Mouse (Mus musculus): ENCODE data around the gene Ppp4r3a. TPM values are rescaled to one million over a fixed set of nuclear protein-coding genes. Genes with fewer than 3 reads are reported as not detected.

Ppp4r3a gene
- polyA plus RNA-seq, 2 experiments: 18.3 to 18.8 TPM

DNA sequence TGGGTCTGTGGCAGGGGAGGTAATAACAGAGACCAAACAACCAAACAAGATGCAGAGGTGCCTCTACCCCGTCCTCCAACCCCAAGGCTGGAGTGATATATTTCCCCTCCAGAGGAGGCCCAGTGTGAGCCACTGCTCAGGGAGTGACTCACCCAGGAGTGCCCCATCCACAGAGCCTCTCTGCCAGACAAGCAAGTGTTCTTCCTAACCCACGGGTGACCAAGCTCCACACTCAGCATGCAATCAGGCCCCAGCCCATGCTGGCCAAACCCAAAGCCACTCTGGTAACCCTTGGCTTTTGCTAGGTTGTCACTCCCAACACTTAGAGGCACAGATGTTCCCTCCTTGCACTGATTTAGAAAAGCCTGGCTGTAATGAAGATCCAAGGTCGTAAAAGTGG, 90.4 kb downstream of the Ppp4r3a start:
- no peak for DNase-seq (ENCODE audit: low read depth in 3 of 3, low spot score in 3 of 3)
- no peak overlapping the region for H3K9ac ChIP-seq (replicated peaks)
- no peak overlapping the region for H3K27ac ChIP-seq
- ATAC-seq (ENCODE audit: insufficient read depth): no peak
- WGBS (ENCODE audit: insufficient replicate concordance): 68% methylated on average over 3 of the region's 3 CpGs
- no peak overlapping the region for H3K4me3 ChIP-seq (ENCODE audit: insufficient read depth in 1 of 2, low read depth in 2 of 2, low read length in 2 of 2)
- no peaks in the 10 kb centered on the region for H3K9me3 ChIP-seq (ENCODE audit: control insufficient read depth, low read length)
- no peaks in the 10 kb centered on the region for H3K36me3 ChIP-seq (replicated peaks; ENCODE audit: control insufficient read depth, insufficient read depth, low read depth)
- H3K4me2 ChIP-seq (ENCODE audit: low read depth): no peak overlapping the region
- no peak for TF ChIP-seq EP300 (IDR thresholded peaks at IDR 0.05; ENCODE audit: low read depth)
- TF ChIP-seq CTCF (IDR thresholded peaks at IDR 0.05; ENCODE audit: low read depth): no peak
- H3K4me1 ChIP-seq (replicated peaks; ENCODE audit: control insufficient read depth in 2 of 2, insufficient read depth in 2 of 2, low read length in 1 of 2): peaks cover 18 to 22% of the 10 kb centered on the region in 2 experiments
- H3K27me3 ChIP-seq (ENCODE audit: control insufficient read depth, insufficient read depth, low read length): no peaks in the 10 kb centered on the region

DNA sequence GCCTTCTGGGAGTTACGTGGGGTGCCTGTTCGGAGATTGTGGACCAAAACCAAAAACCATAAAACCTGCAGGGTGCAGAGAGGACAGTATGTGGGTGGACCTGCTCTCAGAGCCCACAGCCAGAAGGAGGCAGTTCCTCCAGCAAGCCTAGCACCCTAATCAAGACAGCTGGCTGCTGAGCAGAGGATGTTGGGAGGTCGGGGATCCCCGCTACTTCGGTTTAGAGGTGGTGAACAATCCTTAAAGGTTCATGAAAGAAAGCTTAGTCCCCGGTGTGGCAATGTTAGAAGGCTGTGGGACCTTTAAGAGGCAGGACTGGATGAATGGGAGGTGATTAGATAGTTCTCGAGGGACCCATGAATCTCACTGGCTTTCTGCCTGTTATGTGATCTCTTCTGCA, 91.0 kb downstream of the Ppp4r3a start:
- H3K9me3 ChIP-seq (ENCODE audit: control insufficient read depth, low read length): no peaks in the 10 kb centered on the region
- 73% methylated on average over 7 of the region's 7 CpGs for WGBS (ENCODE audit: insufficient replicate concordance)
- H3K27me3 ChIP-seq (ENCODE audit: control insufficient read depth, insufficient read depth, low read length): no peaks in the 10 kb centered on the region
- no peak for TF ChIP-seq EP300 (IDR thresholded peaks at IDR 0.05; ENCODE audit: low read depth)
- TF ChIP-seq CTCF (IDR thresholded peaks at IDR 0.05; ENCODE audit: low read depth): no peak
- ATAC-seq (ENCODE audit: insufficient read depth) (no peak), DNase-seq (ENCODE audit: low read depth in 3 of 3, low spot score in 3 of 3) (no peak)
- no peak overlapping the region for H3K4me2 ChIP-seq (ENCODE audit: low read depth)
- peaks cover 12 to 16% of the 10 kb centered on the region in 2 experiments for H3K4me1 ChIP-seq (replicated peaks; ENCODE audit: control insufficient read depth in 2 of 2, insufficient read depth in 2 of 2, low read length in 1 of 2)
- H3K27ac ChIP-seq: no peak overlapping the region
- H3K4me3 ChIP-seq (ENCODE audit: insufficient read depth in 1 of 2, low read depth in 2 of 2, low read length in 2 of 2): no peak overlapping the region
- H3K36me3 ChIP-seq (replicated peaks; ENCODE audit: control insufficient read depth, insufficient read depth, low read depth): no peaks in the 10 kb centered on the region
- H3K9ac ChIP-seq (replicated peaks): no peak overlapping the region

DNA sequence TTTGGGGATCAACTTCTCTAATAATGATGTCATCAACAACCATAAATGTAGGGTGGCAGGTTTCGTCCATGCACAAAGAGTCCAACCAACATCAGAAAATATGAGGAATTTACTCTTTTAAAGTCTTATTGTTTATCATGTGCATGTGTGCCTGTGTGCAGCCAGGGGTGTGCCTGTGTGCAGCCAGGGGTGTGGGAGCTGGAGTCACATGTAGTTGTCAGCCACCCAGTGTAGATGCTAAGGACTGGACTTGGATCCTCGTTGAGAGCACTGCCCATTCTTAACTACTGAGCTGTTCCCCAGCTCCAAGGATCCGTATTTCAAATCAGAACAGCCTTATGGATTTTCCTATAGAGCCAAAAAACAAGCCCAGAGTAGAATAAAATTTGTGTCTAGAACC, 92.4 kb downstream of the Ppp4r3a start:
- H3K9ac ChIP-seq (replicated peaks): no peak overlapping the region
- no peak for DNase-seq (ENCODE audit: low read depth in 3 of 3, low spot score in 3 of 3)
- no peak for ATAC-seq (ENCODE audit: insufficient read depth)
- no peak overlapping the region for H3K4me3 ChIP-seq (ENCODE audit: insufficient read depth in 1 of 2, low read depth in 2 of 2, low read length in 2 of 2)
- TF ChIP-seq CTCF (IDR thresholded peaks at IDR 0.05; ENCODE audit: low read depth) (no peak), EP300 (IDR thresholded peaks at IDR 0.05; ENCODE audit: low read depth) (no peak)
- no peaks in the 10 kb centered on the region for H3K27me3 ChIP-seq (ENCODE audit: control insufficient read depth, insufficient read depth, low read length)
- no peak overlapping the region for H3K4me2 ChIP-seq (ENCODE audit: low read depth)
- H3K9me3 ChIP-seq (ENCODE audit: control insufficient read depth, low read length): no peaks in the 10 kb centered on the region
- no peak overlapping the region for H3K27ac ChIP-seq
- peaks cover 1 to 3% of the 10 kb centered on the region in 2 experiments; a peak in 3 of 4 replicates for H3K4me1 ChIP-seq (replicated peaks; ENCODE audit: control insufficient read depth in 2 of 2, insufficient read depth in 2 of 2, low read length in 1 of 2)
- H3K36me3 ChIP-seq (replicated peaks; ENCODE audit: control insufficient read depth, insufficient read depth, low read depth): no peaks in the 10 kb centered on the region
- 63% methylated on average over 3 of the region's 3 CpGs for WGBS (ENCODE audit: insufficient replicate concordance)

DNA sequence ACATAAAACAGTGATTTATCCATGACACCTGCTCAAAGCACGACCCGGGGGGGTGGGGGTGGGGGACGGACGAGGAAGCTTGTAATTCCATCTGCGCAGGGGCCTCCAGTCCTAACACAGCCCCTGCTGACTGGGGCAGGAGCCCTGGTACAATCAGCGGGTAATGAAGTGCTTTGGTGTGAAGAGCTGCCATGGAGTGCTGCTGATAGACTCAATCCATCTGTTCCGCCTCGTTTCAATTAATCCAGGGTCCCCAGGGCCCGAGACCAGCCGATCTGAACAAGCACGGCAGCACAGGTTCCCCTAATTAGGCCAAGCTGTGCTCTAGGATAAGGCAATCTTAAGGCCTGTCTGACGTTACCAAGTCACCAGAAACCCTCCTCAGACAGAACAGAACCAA, 93.2 kb downstream of the Ppp4r3a start:
- Histone ChIP-seq H3K27ac (no peak overlapping the region), H3K4me2 (ENCODE audit: low read depth) (no peak overlapping the region), H3K9ac (replicated peaks) (no peak overlapping the region), H3K4me1 (replicated peaks; ENCODE audit: control insufficient read depth in 2 of 2, insufficient read depth in 2 of 2, low read length in 1 of 2) (no peaks in the 10 kb centered on the region; a peak in 1 of 4 replicates), H3K27me3 (ENCODE audit: control insufficient read depth, insufficient read depth, low read length) (no peaks in the 10 kb centered on the region), H3K36me3 (replicated peaks; ENCODE audit: control insufficient read depth, insufficient read depth, low read depth) (no peaks in the 10 kb centered on the region), H3K9me3 (ENCODE audit: control insufficient read depth, low read length) (no peaks in the 10 kb centered on the region), H3K4me3 (ENCODE audit: insufficient read depth in 1 of 2, low read depth in 2 of 2, low read length in 2 of 2) (no peak overlapping the region)
- no peak for ATAC-seq (ENCODE audit: insufficient read depth)
- no peak for DNase-seq (ENCODE audit: low read depth in 3 of 3, low spot score in 3 of 3)
- WGBS (ENCODE audit: insufficient replicate concordance): 76% methylated on average over 12 of the region's 12 CpGs
- TF ChIP-seq CTCF (IDR thresholded peaks at IDR 0.05; ENCODE audit: low read depth) (no peak), EP300 (IDR thresholded peaks at IDR 0.05; ENCODE audit: low read depth) (no peak)

DNA sequence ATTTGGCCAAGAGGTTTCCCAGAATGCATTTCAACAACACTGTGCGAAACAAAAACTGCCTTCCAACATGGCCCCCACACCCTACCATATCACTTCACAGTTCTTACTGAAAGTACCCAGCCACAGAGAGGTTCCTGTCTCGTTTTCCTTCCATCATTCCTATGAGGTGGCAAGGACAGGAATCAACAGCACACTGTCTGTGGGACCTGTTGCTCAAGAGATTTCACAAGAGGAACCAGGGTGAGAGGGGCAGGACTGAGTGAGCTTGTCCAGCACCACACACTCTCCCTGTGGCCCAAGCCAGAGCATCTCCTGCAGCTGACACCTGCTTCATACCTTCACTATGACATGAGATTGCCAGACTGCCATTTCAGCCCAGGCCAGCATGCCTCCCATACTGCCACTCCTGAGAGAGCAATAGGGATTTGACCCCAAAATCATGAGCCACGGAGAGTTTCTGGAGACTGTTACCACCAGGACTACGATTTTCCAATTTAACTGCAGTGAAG, 93.7 kb downstream of the Ppp4r3a start:
- Histone ChIP-seq H3K27ac (no peak overlapping the region), H3K27me3 (ENCODE audit: control insufficient read depth, insufficient read depth, low read length) (no peaks in the 10 kb centered on the region), H3K4me3 (ENCODE audit: insufficient read depth in 1 of 2, low read depth in 2 of 2, low read length in 2 of 2) (no peak overlapping the region), H3K4me2 (ENCODE audit: low read depth) (no peak overlapping the region), H3K9ac (replicated peaks) (no peak overlapping the region), H3K4me1 (replicated peaks; ENCODE audit: control insufficient read depth in 2 of 2, insufficient read depth in 2 of 2, low read length in 1 of 2) (no peaks in the 10 kb centered on the region; a peak in 1 of 4 replicates), H3K36me3 (replicated peaks; ENCODE audit: control insufficient read depth, insufficient read depth, low read depth) (no peaks in the 10 kb centered on the region), H3K9me3 (ENCODE audit: control insufficient read depth, low read length) (no peaks in the 10 kb centered on the region)
- TF ChIP-seq CTCF (IDR thresholded peaks at IDR 0.05; ENCODE audit: low read depth) (no peak), EP300 (IDR thresholded peaks at IDR 0.05; ENCODE audit: low read depth) (no peak)
- ATAC-seq (ENCODE audit: insufficient read depth) (no peak), DNase-seq (ENCODE audit: low read depth in 3 of 3, low spot score in 3 of 3) (no peak)
- 68% methylated on average over 4 of the region's 4 CpGs for WGBS (ENCODE audit: insufficient replicate concordance)

MicroRNA genes within 50 kb of the gene (microRNA counts, 519-probe panel; counts per million panel counts)
- microRNA mmu-miR-1190: 69.9 counts per million

Small RNA genes lying within 50 kb of the gene (microRNA-seq; reads per million reads assigned to microRNA genes)
- not detected for gene Mir1190

Other genes with a start within 250 kb of the Ppp4r3a start
- gene Gpr68, start 175.5 kb downstream of the Ppp4r3a start, polyA plus RNA-seq (2012; rRNA removed): 0.04 TPM in 2 replicates
- not detected in 2 replicates for gene Gpr68, start 175.5 kb downstream of the Ppp4r3a start, polyA plus RNA-seq (2014; fragmentation: Nextera tagmentation; extraction: Ambion mirVana)
- gene Ccdc88c, start 54.6 kb downstream of the Ppp4r3a start, polyA plus RNA-seq (2012; rRNA removed): 9.2 and 9.3 TPM in 2 replicates
- gene Ccdc88c, start 54.6 kb downstream of the Ppp4r3a start, polyA plus RNA-seq (2014; fragmentation: Nextera tagmentation; extraction: Ambion mirVana): 5.3 and 6.2 TPM in 2 replicates